Mouse (Mus musculus): ENCODE results near the gene Tomm40l.

Gene Tomm40l

DNA sequence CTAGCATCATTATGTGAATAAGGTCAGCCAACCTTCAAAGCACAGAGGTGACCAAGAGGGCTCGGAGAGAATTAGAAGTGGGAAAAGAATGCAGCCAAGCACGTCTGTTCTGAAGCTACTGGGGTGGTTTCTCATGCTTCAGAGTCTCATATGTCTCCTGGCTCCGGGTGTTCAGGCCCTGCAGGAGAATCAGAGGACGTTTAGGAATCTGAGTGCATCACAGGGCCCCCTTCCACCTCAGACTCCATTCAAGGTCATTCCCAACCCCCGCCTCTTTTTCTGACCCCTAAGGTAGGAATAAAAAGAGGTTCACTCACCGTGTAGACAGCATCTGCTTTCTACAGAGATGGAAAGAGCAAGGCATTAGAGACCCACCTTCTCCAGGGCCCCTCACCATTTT lies 7.4 kb upstream of the Tomm40l start:
- no peak for DNase-seq (ENCODE audit: low read depth, low spot score)

DNA sequence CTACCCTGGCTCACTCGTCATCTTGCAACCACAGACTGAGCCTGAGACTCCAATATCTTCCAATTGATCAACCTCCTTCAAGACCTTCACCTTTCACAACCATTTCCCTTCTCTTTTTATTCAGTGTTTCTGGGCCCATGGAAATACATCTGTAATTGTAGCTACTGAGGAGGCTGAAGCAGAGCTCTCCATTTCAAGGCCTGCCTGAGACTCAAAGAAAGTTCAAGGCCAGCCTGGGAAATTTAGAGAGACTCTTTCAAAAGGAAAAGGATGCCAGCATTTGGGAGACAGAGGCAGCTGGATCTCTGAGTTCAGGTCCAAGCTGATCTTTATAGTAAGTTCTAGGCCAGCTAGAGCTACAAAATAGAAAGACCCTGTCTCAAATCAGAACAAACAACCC lies 5.6 kb upstream of the Tomm40l start:
- no peak for DNase-seq (ENCODE audit: low read depth, low spot score)

DNA sequence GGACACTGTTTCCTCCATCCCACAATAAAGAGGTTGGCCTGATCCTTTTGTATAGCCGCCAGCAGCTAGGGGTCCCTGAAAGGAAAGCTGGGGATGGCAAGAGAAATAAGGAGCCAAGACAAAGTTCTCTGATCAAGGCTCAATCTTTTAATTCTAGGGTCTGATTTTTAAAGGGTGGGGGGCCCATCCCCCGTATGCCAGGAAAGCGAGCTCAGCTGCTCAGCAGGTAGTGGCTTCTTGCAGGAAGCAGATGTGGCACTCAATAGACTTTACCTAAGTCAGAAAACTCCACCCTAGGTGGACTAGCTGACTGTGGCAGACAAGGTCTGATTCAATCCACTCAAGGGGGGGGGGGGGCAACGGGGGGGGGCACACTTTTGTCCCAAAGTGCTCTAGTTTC lies 4.5 kb upstream of the Tomm40l start:
- no peak for DNase-seq (ENCODE audit: low read depth, low spot score)

DNA sequence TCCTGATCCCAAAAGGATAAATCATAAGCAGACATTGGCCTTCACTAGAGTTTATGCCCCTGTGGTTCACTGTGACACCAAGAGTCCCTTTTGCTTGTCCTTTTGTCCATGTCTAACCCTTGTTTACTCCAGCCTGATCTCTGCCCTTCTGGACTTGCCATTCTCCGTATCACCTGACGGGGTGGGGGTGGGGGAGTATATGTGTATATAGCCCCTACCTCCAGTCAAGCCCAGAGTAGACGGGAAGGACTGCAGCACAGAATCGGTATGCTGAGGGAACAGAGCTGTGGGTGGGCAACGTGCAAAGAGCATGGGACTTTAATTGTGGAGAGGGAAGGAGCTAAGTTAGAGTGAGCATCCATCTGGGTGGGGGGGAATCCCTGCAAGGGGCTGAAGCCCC lies 2.5 kb upstream of the Tomm40l start, which contains the start of gene Apoa2:
TSS of gene Apoa2 (plus strand) at position 198 of the 400 bp plus-strand sequence.
- no peak for DNase-seq (ENCODE audit: low read depth, low spot score)

DNA sequence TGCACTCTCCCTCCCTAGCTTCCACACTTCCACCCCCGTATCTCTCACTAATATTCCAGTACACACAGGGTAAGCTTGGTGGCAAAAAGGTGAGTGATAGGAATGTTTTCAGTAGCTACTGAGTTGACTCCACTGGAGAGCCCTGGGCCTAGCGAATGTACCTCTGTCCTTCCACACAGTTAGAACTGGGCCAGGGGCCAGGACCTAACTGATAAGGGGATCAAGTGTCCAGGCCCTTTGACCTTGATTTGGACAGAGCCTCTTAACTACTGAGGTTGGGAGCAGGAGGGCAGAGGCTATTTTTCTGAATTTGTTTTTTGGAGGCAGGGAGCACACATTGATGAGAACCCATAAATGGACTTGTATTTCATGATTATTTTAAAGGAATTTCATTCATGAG lies 1.5 kb upstream of the Tomm40l start:
- DNase-seq (ENCODE audit: low read depth, low spot score), result no peak

DNA sequence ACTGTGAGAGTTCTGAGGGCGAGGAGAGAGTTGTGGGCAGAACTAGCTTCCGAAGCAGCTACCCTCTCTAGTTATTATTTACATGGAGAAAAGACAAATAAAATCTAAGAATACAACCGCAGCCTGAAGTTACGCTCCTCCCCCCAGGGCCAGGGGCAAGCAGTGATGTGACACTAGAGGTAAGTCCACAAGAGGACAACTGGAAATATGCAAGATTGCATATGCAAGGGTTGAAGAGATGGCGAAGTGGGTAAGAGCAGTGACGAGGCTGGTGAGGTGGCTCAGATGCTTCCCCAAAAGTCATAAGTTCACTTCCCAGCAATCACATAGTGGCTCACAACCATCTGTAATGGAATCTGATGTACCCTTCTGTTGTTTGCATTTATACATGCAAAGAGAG lies 854 bp upstream of the Tomm40l start:
- DNase-seq (ENCODE audit: low read depth, low spot score), result peak; percentile 30

DNA sequence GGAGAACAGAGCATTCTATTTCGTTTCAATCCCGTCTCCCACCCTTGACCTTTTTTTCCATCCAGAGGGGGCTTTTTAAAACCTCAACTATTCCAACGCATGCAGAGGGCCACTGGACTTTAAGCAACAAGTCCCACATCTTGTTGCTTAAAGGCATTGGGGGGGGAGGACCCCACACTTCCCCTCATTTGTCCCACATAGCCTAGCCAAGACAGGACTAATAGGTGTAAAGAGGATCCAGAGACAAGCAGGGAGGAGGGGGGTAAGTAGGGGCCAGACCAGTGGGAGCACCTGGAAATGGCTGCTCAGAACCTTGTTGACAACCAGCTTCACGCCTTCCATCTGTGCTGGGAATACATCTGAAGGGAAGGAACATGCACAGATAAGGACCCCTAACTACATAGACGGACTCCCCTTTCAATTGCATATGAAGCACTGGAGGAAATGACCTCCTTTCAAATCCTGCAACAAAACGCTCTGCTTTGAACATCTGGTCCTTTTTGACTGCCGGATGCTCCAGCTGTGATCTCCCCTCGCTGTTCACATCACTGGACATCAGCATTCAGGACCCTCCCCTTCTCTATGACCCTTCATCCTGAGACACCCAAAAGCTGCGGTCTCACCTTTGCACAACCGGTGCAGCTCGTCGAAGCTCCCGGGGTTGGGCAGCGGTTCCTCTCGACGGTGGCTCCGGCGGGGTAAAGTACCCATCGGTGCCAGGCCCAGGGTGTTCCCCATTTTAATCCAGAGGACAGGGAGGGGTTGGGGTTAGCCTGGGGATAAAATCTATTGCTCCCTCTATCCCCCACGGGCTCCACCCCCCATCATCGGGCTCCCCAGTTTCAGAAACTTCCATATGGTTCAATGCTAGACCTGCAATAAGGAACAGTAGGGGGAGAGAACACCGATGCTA lies 777 bp downstream of the Tomm40l start:
- DNase-seq (ENCODE audit: low read depth, low spot score), result peak; percentile 55

DNA sequence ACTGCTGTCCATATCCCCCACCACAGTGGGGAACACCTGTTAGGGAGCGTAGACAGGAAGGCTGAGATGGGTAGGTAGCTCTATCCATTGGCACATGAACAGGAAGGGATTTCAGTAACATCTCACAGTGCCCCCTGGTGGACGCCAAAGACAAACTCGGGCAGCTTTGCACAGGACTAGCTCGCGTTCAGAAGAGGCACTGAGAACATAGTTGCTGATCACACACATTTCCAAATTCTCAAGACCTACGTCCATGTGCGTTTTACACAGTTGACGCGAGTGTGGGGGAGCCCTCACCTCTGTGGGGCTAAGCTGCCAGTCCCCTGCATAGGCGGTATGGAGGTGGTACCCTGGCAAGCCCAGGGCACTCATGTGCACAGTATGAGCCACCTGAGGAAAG lies 1.4 kb downstream of the Tomm40l start:
- peak; percentile 87 for DNase-seq (ENCODE audit: low read depth, low spot score)

DNA sequence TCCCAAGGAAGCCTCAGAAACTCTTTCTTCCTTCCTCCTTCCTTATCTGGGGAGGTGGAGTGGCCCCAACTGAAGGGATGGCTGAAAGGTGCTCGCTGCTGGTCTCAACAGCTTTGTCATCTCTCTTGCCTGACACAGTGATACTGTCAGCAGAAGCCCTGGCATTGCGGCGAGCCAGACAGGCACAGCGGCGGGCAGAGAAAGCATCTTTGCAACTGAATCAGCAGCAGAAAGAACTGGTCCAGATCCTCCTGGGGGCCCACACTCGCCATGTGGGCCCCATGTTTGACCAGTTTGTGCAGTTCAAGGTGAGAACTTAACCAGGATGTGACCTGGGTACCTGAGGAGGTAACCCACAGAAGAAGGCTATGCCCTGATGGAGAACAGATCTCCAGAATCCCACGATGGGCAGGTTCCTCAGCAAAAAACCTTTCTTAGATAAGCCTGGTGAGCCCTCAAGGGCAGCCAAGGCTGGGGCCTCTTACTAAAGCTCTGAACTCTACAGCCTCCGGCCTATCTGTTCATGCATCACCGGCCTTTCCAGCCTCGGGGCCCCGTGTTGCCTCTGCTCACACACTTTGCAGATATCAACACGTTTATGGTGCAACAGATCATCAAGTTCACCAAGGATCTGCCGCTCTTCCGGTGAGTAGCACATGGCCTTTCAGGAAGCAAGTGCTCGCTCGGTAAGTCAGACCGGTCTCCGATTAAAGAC lies 5.9 kb downstream of the Tomm40l start:
- no peak for DNase-seq (ENCODE audit: low read depth, low spot score)

DNA sequence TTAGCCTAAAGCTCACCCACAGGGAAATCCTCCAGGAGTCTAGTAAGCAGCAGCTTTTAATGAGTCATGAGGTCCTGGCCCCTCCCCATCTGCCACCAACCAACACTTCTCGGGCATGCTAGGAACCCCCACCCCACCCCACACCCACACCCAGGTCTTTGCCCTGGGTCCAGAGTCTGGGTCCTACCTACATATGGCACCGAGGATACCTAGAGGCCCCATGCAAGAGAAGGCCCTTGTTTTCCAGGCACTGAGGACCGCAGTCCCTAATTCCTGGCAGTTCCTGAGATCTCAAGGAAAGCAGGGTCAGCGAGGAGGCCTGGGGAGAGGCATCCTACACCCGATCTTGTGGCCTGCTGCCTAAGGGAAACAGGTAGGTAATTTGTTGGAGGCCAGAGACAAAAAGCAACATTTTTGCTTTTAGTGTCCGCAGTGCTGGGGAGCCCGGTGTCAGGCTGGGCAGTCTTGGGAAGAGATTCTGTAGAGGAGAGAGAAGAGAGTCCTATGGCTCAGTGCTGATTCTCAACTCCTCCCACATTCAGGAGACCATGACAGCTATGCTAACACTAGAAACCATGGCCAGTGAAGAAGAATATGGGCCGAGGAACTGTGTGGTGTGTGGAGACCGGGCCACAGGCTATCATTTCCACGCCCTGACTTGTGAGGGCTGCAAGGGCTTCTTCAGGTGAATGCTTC lies 8.4 kb downstream of the Tomm40l start, which contains the start of gene Nr1i3:
TSS of gene Nr1i3 (plus strand) at position 170 of the 696 bp plus-strand sequence.
- no peak for DNase-seq (ENCODE audit: low read depth, low spot score)

DNA sequence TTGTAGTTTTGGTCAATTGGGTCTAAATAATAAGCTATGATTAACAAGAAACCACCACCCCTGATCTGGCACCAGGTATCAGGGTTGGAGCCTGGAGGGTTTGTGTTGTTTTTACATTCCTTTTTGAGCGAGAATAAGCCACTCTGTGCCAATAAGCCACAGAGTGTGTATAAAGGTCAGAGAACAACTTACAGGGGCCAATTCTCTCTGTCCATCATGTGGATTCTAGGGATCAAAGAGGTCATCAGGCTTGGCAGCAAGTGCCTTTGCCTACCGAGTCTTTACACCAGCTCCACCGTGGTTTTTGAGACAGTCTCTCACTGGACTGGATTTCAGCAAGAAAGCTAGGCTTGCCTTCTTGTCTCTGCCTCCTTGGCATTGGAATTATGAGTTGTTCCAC lies 9.5 kb downstream of the Tomm40l start:
- DNase-seq (ENCODE audit: low read depth, low spot score), result no peak

DNA sequence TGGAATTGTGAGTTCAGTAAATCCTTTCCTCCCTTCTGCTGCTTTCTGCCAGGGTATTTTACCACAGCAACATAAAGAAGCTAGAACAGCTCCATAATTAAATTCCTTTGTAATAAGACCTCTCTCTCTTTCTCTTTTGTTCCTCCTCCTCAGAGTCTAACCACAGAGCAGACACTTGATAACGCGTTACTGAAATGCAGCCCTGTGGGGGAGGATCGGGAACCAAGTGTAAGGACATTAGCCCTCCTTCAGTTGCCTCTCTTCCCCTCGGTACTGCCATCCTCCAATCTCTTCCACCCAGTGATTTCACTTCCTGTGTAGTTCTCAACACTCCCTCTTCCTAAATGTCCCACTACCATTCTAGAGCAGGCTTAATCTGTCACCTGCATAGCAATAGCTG lies 12.9 kb downstream of the Tomm40l start:
- DNase-seq (ENCODE audit: low read depth, low spot score), result no peak

DNA sequence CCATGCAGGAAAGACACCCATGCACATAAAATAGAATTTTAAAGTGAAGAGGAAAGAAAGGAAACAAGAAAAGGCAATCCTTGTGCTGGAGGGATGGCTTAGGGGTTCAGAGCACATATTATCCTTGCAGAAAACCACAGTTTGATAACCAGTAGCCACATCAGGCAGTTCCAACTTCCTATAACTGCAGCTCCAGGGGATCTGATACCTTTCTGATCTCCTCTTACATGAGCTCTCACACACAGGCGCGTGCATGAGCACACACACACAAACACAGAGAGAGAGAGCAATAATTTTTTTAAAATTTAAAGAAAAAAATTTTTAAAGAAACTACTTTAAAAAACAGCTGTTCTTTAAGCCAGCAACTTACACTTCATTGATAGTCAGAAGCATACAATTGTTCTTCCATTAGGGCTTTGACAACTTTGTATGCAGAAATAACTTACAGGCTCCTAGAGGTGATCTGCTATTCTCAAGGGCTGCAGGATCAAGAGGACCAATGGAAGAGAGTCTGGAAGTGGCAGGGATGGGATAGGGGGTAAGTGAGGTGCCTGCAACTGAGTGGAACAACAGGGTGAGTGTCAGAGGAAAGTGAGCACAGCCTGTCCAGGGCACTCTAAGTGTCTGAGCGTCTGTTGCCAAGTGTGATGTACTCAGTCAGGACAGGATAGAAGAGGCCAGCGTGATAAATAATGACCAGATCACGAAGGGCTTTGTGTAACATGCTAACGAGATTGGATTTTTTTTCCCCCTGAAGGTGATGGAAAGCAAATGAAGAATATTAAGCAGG lies 16.4 kb downstream of the Tomm40l start:
- no peak for DNase-seq (ENCODE audit: low read depth, low spot score)

DNA sequence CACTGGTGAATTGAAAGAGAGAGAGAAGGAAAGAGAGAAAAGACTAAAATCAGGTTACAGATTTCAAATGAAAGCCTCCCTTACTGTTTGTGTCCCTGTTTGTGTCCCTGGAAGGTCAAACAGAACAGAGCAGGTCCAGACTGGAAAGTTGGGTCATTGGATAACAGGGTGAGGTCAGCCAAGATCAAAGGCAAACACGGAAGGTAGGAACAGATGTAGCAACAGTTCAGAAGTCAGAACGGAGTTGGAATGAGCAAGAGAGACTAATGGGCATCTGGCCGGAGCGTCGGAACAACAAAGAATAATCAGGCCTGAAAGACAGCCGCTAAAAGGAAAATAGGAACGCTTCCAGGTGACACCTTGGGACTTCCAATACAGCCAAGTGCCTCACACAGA lies 18.1 kb downstream of the Tomm40l start:
- no peak for DNase-seq (ENCODE audit: low read depth, low spot score)

DNA sequence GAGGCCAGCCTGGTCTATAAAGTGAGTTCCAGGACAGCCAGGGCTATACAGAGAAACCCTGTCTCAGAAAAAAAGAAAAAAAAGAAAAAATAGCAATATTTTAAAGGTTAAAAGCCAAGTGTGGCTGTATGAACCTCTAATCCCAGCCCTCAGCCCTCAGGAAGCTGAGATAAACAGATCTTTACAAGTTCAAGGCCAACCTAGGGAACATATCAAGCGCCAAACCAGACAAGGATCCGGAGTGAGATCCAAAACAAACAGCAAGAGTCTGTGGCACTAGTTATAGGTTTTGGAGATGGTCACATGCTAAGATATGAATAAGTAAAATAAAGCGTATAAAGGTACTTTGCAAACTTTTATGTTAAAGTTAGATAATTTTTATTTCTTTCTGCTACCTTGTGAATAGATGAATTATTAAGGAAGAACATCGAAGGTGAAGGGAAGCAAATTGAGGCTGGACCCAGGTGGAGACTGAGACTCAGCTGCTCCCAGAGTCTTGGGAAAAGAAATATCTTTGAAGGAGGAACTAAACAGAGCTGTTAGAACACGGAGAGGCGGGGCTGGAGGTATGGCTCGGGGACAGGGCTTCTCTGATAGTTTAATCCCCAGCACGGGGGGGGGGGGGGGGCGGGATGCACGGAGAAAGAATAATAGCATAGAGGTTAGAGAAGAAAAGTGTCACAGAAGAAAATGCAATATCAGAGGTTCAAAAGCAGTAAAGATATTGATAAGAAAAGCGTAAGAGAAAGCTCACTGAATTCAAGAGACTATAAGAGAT lies 18.7 kb downstream of the Tomm40l start:
- no peak for DNase-seq (ENCODE audit: low read depth, low spot score)

DNA sequence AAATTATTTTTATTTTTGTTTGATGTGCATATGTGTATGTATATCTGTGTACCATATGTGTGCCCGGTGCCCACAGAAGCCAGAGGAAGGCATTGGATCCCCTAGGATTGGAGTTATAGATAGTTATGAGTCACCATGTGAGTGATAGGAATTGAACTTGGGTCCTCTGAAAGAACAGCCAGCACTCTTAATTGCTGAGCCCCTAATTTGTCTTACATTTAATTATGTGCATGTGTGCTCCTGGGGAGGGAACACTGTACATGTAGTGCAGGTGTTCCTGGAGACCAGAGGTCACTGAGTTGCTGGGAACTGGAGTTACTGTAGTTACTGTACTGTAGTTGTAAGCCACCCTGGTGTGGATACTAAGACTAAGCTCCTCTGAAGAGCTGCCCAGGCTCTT lies 21.5 kb downstream of the Tomm40l start:
- no peak for DNase-seq (ENCODE audit: low read depth, low spot score)

DNA sequence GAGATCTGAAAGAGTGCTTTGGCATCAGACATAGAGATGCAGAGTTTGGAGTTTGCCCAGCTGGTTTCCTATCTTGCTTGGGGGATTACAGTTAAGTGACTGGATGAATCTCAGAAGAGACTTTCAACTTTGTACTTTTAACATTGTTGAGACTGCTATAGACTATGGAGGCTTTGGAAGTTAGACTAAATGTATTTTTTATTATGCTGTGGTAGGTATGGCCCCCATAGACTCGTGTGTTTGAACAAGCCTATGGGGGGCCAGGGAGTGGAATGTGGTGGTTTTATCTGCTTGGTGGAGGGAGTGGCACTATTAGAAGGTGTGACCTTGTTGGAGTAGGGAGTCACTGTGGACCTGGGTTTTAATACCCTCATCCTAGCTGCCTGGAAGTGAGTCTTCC lies 22.8 kb downstream of the Tomm40l start:
- DNase-seq (ENCODE audit: low read depth, low spot score), result no peak

DNA sequence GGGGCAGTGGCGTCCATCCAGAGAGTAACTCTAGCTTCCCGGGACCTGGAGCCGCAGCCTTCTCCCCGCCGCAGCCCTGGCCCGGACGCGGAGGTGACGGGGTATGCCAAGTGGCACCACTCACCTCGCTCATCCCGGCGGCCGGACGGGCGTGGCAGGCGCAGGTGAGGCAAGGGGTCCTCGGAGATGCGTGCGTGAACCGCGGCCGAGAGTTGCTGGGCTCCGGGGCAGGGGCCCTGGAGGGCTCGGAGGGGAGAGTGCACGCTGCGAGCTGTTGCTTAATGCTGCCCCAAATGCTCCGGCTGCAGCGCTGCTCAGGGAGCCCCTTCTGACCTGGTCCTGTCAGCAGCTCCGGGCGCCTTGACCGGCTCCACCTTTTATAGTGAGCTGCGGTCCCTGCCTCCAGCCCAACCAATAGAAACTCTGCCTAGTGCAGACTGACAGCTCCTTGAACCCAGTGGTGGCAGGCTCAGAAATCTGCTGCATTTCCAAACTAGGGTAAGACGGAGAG lies 26.4 kb downstream of the Tomm40l start, which contains the start of gene Pcp4l1:
TSS of gene Pcp4l1 (minus strand) at position 382 of the 511 bp plus-strand sequence.
- no peak for DNase-seq (ENCODE audit: low read depth, low spot score)

DNA sequence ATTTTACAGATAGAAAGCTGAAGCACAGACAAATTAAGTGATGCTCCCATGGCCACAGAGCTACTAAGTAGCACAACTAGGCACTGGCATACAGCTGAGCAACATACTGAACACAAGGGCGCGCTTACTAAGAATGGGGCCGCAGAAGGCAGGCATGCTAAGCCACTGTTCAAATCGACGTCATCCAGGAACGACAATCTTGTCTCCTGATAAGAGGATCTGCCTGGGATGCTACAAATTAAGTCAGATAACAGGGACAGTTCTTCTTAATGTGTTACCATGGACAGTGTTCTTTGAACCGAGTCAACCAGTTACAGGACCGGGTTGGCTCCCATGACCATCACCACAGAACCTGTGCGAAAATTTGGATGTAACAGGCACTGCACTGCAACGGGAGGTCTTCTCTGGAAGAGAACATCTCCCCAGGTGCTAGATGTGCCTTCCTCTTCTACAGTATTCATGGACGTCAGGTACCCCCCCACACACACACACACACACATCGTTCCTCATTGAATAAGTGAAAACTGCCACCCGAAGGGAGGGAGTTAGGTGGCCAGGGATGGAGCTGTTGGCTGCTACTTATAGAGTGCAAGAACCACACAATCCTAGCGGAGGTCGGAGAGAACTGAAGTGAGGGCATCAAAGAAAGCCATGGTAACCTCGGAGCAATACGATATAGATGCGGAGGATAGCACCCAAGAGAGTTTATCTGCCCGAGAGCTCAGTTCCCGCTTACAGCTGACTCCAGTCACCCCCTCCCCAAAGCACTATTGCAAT lies 27.1 kb downstream of the Tomm40l start:
- DNase-seq (ENCODE audit: low read depth, low spot score), result no peak
